Mouse (Mus musculus) hindbrain, postnatal 0 days (tissue): ENCODE data around the gene Prkg1. TPM values are rescaled to one million over a fixed set of nuclear protein-coding genes. Genes with fewer than 3 reads are reported as not detected.
A peak's percentile ranks its signal among the peaks of the same experiment; 100 is the strongest.

ENCODE experiments used
- ATAC-seq: fragments of 200-750 bp; cut with Nextera tagmentation; 2 replicates; pipeline ENCODE4 v1.8.0; 2017; ENCODE audit warnings: mild to moderate bottlenecking, moderate TSS enrichment, moderate library complexity
- DNase-seq: peaks from one replicate; pipeline ENCODE4 v3.0.0-alpha.2; 2015; ENCODE audit warnings: low spot score
- H3K27ac ChIP-seq: fragments of 300-500 bp; sonication (generic); 2 replicates; pipeline ENCODE4 v1.5.1; 2014; ENCODE audit warnings: mild to moderate bottlenecking
- H3K27me3 ChIP-seq: fragments of 300-500 bp; sonication (generic); 2 replicates; pipeline ENCODE4 v1.6.1; 2014; ENCODE audit warnings: low read length, mixed read lengths; ENCODE audit not compliant: insufficient read depth
- H3K36me3 ChIP-seq: fragments of 300-500 bp; sonication (generic); 2 replicates; pipeline ENCODE4 v1.6.1; 2014; ENCODE audit warnings: low read length, mixed read lengths; ENCODE audit not compliant: insufficient read depth
- H3K4me1 ChIP-seq: fragments of 300-500 bp; sonication (generic); 2 replicates; pipeline ENCODE4 v1.6.1; 2014; ENCODE audit warnings: antibody characterized with exemption, low read length, mixed read lengths; ENCODE audit not compliant: insufficient read depth
- H3K4me2 ChIP-seq: fragments of 300-500 bp; sonication (generic); 2 replicates; pipeline ENCODE4 v1.6.1; 2014; ENCODE audit warnings: low read depth, mild to moderate bottlenecking, low read length, moderate library complexity, mixed read lengths
- H3K4me3 ChIP-seq: fragments of 300-500 bp; sonication (generic); 2 replicates; pipeline ENCODE4 v1.5.1; 2014; ENCODE audit warnings: low read length
- H3K9ac ChIP-seq: fragments of 300-500 bp; sonication (generic); replicated peaks from 2 replicates; pipeline ENCODE4 v1.6.1; 2014; ENCODE audit warnings: mild to moderate bottlenecking, low read length, moderate library complexity, mixed read lengths
- H3K9me3 ChIP-seq: fragments of 300-500 bp; sonication (generic); 2 replicates; pipeline ENCODE4 v1.6.1; 2016; ENCODE audit warnings: low read length, mixed read lengths
- CTCF ChIP-seq: IDR thresholded peaks from 2 replicates; pipeline ENCODE4 v1.5.1; 2016; ENCODE audit warnings: antibody characterized with exemption, control low read depth, low read depth
- WGBS: fragments of 180-500 bp; shearing (Covaris S2); extraction: QIAGEN DNeasy Blood & Tissue Kit; methylation state at CpG from one replicate; pipeline ENCODE4 v1.1.7; 2014; 5-methylcytosine and 5-hydroxymethylcytosine counted together
- polyA plus RNA-seq: library from polyadenylated mRNA; unstranded; fragments of >200 nt; fragmentation: Nextera tagmentation; extraction: Ambion mirVana; gene quantifications from 2 replicates; pipeline ENCODE4 v1.2.1, GENCODE M21; 2015
- total RNA-seq: library from RNA; depleted of rRNA; stranded (reverse); fragments of >200 nt; gene quantifications from 2 replicates; pipeline ENCODE4 v1.2.3, GENCODE M21; 2014

Gene Prkg1
- total and polyA plus RNA-seq, 2 experiments from 2014 or later: 5.3 to 8.6 TPM

GRCm38 (mm10) chr19:31199583-31199982, 565.2 kb downstream of the Prkg1 start:
- 52% methylated on average over 5 of the region's 5 CpGs for WGBS

GRCm38 (mm10) chr19:31198461-31198860, 566.4 kb downstream of the Prkg1 start:
- Histone ChIP-seq H3K4me3 (no peak overlapping the region), H3K4me1 (no peaks in the 10 kb centered on the region), H3K4me2 (no peak overlapping the region), H3K27ac (no peak overlapping the region), H3K9me3 (no peaks in the 10 kb centered on the region), H3K36me3 (no peaks in the 10 kb centered on the region), H3K27me3 (no peaks in the 10 kb centered on the region), H3K9ac (no peak overlapping the region)
- WGBS: 72% methylated on average over 4 of the region's 4 CpGs
- DNase-seq (no peak), ATAC-seq (no peak)
- no peak for TF ChIP-seq CTCF

More at GRCm38 (mm10) chr19:31199583-31199982, 565.2 kb downstream of the Prkg1 start:
- DNase-seq (no peak), ATAC-seq (no peak)
- H3K4me1 ChIP-seq: no peaks in the 10 kb centered on the region
- H3K4me3 ChIP-seq: no peak overlapping the region
- H3K36me3 ChIP-seq: no peaks in the 10 kb centered on the region
- H3K4me2 ChIP-seq: no peak overlapping the region
- no peak for TF ChIP-seq CTCF
- no peak overlapping the region for H3K27ac ChIP-seq
- H3K9me3 ChIP-seq: no peaks in the 10 kb centered on the region
- no peak overlapping the region for H3K9ac ChIP-seq
- no peaks in the 10 kb centered on the region for H3K27me3 ChIP-seq

GRCm38 (mm10) chr19:31197076-31197475, 567.8 kb downstream of the Prkg1 start:
- no peak for TF ChIP-seq CTCF
- no peak overlapping the region for H3K9ac ChIP-seq
- WGBS: 83% methylated on average over 6 of the region's 6 CpGs
- DNase-seq (no peak), ATAC-seq (no peak)
- H3K27me3 ChIP-seq: no peaks in the 10 kb centered on the region
- H3K4me1 ChIP-seq: no peaks in the 10 kb centered on the region
- H3K36me3 ChIP-seq: no peaks in the 10 kb centered on the region
- H3K4me3 ChIP-seq: no peak overlapping the region
- H3K27ac ChIP-seq: no peak overlapping the region
- no peak overlapping the region for H3K4me2 ChIP-seq
- H3K9me3 ChIP-seq: no peaks in the 10 kb centered on the region

- DNase-seq (no peak), ATAC-seq (no peak)
- no peaks in the 10 kb centered on the region for H3K36me3 ChIP-seq
- H3K9me3 ChIP-seq: no peaks in the 10 kb centered on the region
- 58% methylated on average over 6 of the region's 6 CpGs for WGBS
- TF ChIP-seq CTCF: no peak
- no peak overlapping the region for H3K4me2 ChIP-seq
- H3K4me3 ChIP-seq: no peak overlapping the region
- H3K4me1 ChIP-seq: peaks cover 4% of the 10 kb centered on the region
- H3K9ac ChIP-seq: no peak overlapping the region
- no peaks in the 10 kb centered on the region for H3K27me3 ChIP-seq
- H3K27ac ChIP-seq: no peak overlapping the region
These were observed 576.1 kb downstream of the Prkg1 start for GRCm38 (mm10) chr19:31188559-31189218.

- Histone ChIP-seq H3K9me3 (no peaks in the 10 kb centered on the region), H3K4me3 (no peak overlapping the region), H3K27me3 (no peaks in the 10 kb centered on the region), H3K4me2 (no peak overlapping the region), H3K4me1 (no peaks in the 10 kb centered on the region), H3K9ac (no peak overlapping the region), H3K36me3 (no peaks in the 10 kb centered on the region), H3K27ac (no peak overlapping the region)
- TF ChIP-seq CTCF: no peak
- WGBS: 73% methylated on average over 4 of the region's 4 CpGs
- peak; percentile 49 for DNase-seq
- ATAC-seq: 0 out of 2 replicates have a peak, but pooled peaks have one; percentile 47
These were observed 584.1 kb downstream of the Prkg1 start for GRCm38 (mm10) chr19:31180757-31181156.

- WGBS: 89% methylated on average over 8 of the region's 8 CpGs
- no peak for DNase-seq
- ATAC-seq: no peak
- no peaks in the 10 kb centered on the region for H3K9me3 ChIP-seq
- H3K4me2 ChIP-seq: no peak overlapping the region
- no peak overlapping the region for H3K9ac ChIP-seq
- no peaks in the 10 kb centered on the region for H3K4me1 ChIP-seq
- H3K27ac ChIP-seq: no peak overlapping the region
- no peak overlapping the region for H3K4me3 ChIP-seq
- no peaks in the 10 kb centered on the region for H3K36me3 ChIP-seq
- no peak for TF ChIP-seq CTCF
- H3K27me3 ChIP-seq: no peaks in the 10 kb centered on the region
These were observed 587.4 kb downstream of the Prkg1 start for GRCm38 (mm10) chr19:31177279-31177922.

GRCm38 (mm10) chr19:31170985-31171384, 593.8 kb downstream of the Prkg1 start:
- H3K4me3 ChIP-seq: no peak overlapping the region
- no peak overlapping the region for H3K27ac ChIP-seq
- TF ChIP-seq CTCF: no peak
- H3K4me1 ChIP-seq: no peaks in the 10 kb centered on the region
- DNase-seq: no peak
- no peak overlapping the region for H3K9ac ChIP-seq
- WGBS: 75% methylated on average over 1 of the region's 1 CpGs
- no peak overlapping the region for H3K4me2 ChIP-seq
- no peaks in the 10 kb centered on the region for H3K36me3 ChIP-seq
- no peaks in the 10 kb centered on the region for H3K27me3 ChIP-seq
- H3K9me3 ChIP-seq: no peaks in the 10 kb centered on the region
- no peak for ATAC-seq
